Mouse (Mus musculus) E14TG2a.4 (cell line): Measurements from ENCODE around the gene Xpo4.

Experiments
- H3K27me3 ChIP-seq: 2 replicates; pipeline ENCODE4 v1.6.1; 2014; ENCODE audit warnings: low read length, control low read depth; ENCODE audit not compliant: insufficient read depth
- H3K36me3 ChIP-seq: 2 replicates; pipeline ENCODE4 v1.6.1; 2014; ENCODE audit warnings: low read length, control low read depth; ENCODE audit not compliant: insufficient read depth
- H3K4me1 ChIP-seq: replicated peaks from 2 replicates; pipeline ENCODE4 v1.6.1; 2014; ENCODE audit warnings: low read depth, low read length, control low read depth
- H3K4me3 ChIP-seq: replicated peaks from 2 replicates; pipeline ENCODE4 v1.5.1; 2014; ENCODE audit warnings: mild to moderate bottlenecking, low read length
- H3K9me3 ChIP-seq: 2 replicates; pipeline ENCODE4 v1.6.1; 2014; ENCODE audit warnings: low read length, control low read depth
- CTCF ChIP-seq: conservative IDR thresholded peaks from 2 replicates; pipeline ENCODE4 v1.5.1; 2014; ENCODE audit warnings: low read length
- NANOG ChIP-seq: IDR thresholded peaks from 2 replicates; pipeline ENCODE4 v1.6.1; 2014; ENCODE audit warnings: borderline replicate concordance, low read length, mixed read lengths
- POU5F1 ChIP-seq: IDR thresholded peaks from 2 replicates; pipeline ENCODE4 v1.6.1; 2014; ENCODE audit warnings: low read length, borderline replicate concordance

Xpo4 gene

DNA sequence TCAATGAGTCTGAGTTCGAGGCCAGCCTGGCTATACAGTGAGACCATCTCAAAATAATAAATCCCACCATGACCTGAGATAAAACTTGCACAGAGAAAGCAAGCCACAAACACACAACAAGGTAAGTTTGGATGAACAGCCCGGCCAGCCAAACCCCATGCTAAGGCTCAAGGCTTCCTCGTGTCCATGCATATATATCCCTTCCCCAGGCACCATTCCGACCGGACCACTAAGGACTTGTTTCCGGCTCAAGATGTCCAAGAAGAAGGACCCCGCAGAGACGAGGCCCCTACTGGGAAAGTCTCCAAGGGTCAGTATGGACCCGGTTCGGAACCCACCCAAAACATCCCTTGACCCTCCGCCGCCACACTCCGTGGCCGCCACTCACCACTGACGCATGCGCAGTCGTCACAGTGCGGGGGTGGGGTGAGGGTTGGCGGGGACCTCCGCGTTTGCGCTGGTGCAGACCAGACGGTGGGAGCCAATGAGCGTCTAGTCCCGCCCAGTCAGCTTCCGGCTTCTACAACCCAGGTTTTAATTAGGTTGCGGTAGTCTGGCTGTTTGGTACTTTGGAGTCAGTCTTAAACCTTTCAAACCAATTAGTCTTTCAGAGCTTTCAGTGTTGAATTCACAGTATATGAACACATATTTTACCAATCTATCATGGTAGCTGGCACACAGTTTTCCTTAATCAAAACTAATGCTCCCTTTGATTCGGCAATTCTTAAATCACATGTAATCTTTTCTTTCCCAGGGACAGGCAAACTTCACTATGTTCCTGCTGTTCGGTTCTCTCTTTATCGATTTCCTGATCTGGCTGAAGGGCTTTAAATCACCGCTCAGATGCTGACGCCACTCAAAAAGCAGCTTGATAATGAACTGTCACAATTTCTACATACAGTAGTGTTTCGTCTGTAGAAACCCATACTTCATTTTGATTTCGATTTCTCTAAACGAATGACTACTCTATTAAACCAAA, 93.8 kb downstream of the Xpo4 start, which contains the start of gene Eef1akmt1:
Eef1akmt1 (minus strand) TSS at position 458 of the 979 bp plus-strand sequence.
- Histone ChIP-seq H3K4me1 (peaks cover 47% of the 10 kb centered on the region), H3K27me3 (no peaks in the 10 kb centered on the region), H3K4me3 (peak within 1 kb of the TSS; percentile 91), H3K36me3 (peaks cover 14% of the 10 kb centered on the region), H3K9me3 (no peaks in the 10 kb centered on the region)
- TF ChIP-seq POU5F1 (no peak), NANOG (no peak), CTCF (no peak)

DNA sequence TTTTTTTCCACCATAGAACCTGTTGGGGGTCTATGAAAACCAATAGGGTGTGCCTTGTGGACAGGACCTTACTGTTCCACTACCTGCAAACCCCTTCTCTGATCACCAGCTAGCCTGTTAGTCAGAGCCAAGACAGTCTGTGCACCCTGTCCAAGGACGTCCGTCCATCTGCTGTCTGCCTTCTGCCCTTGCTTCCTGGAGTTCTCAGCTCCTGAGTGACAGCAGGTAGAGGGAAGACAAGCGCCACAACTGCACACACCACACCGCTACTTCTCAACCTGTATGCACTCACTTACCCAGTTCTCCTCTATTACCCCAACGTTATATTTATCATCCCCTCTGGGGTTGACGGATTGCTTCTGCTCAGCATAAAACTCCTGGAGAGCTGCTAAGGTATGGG, 99.6 kb downstream of the Xpo4 start:
- peaks cover 37% of the 10 kb centered on the region for H3K4me1 ChIP-seq
- TF ChIP-seq CTCF = no peak
- TF ChIP-seq NANOG = no peak
- TF ChIP-seq POU5F1 = no peak
- H3K4me3 ChIP-seq = no peak overlapping the region
- no peaks in the 10 kb centered on the region for H3K9me3 ChIP-seq
- H3K27me3 ChIP-seq = no peaks in the 10 kb centered on the region
- H3K36me3 ChIP-seq = peaks cover 41% of the 10 kb centered on the region

DNA sequence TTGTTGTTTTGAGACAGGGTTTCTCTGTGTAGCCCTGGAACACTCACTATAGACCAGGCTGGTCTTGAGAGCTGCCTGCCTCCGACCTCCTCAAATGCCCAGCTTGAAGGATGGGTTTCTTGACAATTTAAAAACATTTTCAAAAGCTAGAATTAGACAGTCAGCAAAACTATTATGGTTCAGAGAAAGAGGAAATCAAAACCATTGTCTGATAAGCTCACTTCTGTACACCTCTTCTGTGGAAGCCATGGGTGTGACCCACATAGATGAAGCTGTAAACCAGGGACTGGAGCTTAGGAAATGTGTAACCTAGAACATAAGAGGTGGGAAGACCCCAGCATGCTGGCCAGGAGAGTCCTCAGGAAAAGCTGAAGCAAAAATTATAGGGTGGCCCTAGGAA, 108.3 kb downstream of the Xpo4 start:
- Histone ChIP-seq H3K4me1 (peaks cover 20% of the 10 kb centered on the region), H3K27me3 (no peaks in the 10 kb centered on the region; the same call in 1 of the 2 replicates), H3K9me3 (no peaks in the 10 kb centered on the region), H3K36me3 (peaks cover 10% of the 10 kb centered on the region; the same call in 1 of the 2 replicates), H3K4me3 (no peak overlapping the region)
- TF ChIP-seq POU5F1 = no peak
- no peak for TF ChIP-seq NANOG
- TF ChIP-seq CTCF = no peak

DNA sequence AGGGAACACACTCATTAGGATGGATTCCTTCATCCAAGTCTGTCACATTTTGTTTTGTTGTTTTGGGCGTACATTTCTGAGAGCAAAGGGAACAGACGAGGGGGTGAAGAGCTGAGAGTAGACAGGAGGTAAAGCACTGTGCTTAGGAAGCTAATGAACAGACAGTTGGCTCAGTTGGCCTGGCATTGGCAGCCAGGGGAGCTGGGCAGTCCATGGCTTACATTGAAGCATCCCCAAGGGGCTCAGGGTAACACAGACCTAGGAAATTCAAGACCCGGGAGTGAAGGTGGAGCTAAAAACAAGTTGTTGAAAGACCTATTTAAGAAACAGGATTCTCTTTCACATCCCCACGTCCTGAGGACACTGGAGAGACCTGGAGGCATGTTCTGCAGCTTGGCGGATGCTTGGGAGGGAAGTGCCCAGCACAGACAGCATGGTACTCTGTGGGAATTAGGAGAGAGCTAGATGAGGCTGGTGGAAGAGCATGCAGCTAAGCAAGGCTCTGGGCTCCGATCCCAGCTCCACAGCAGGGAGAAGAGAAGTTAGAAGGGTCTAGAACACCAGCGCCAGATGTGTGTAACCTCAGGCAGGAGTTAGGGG, 109.7 kb downstream of the Xpo4 start:
- TF ChIP-seq POU5F1 (no peak), CTCF (no peak)
- no peaks in the 10 kb centered on the region for H3K9me3 ChIP-seq
- peaks cover 20% of the 10 kb centered on the region for H3K4me1 ChIP-seq
- H3K27me3 ChIP-seq = no peaks in the 10 kb centered on the region; the same call in 1 of the 2 replicates
- no peak overlapping the region for H3K4me3 ChIP-seq
- 0 out of 2 replicates have a peak, but pooled peaks cover 9% of the 10 kb centered on the region for H3K36me3 ChIP-seq

DNA sequence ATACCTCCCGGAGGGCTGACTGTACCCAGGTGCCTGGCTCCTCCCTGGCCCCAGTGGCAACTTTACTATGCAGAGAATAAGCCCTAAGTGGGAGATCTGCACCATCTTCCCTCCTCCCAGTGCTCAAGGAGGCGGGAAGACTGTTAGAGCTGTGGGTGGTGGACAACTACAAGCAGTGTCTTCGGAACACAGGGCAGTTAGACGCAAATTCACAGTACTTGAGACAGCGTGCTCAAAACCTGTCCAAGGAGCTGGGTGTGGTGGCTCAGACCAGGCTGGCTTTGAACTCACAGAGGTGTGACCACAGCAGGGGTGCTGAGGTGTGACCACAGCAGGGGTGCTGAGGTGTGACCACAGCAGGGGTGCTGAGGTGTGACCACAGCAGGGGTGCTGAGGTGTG, 110.8 kb downstream of the Xpo4 start:
- TF ChIP-seq POU5F1 = no peak
- TF ChIP-seq NANOG = no peak
- TF ChIP-seq CTCF = no peak

DNA sequence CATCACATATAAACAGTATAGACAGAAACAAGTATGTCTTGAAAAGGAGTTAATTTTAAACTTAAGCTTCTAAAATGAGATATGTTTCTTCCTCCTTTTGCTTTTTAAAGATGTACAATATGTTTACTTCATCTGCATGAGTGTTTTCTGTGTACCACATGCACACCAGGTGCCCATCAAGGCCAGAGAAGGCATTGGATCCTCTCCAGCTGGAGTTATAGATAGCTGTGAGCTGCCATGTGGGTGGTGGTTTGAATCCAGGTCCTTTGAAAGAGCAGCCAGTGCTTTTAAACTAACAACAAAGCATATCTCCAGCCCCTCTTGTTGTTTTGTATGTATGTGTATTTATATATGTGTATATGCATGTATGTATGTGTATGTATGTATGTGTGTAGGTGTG, 112.3 kb downstream of the Xpo4 start:
- H3K27me3 ChIP-seq = no peaks in the 10 kb centered on the region; the same call in 1 of the 2 replicates
- peaks cover 24% of the 10 kb centered on the region for H3K36me3 ChIP-seq
- H3K4me3 ChIP-seq = no peak overlapping the region
- no peaks in the 10 kb centered on the region for H3K9me3 ChIP-seq
- peaks cover 27% of the 10 kb centered on the region for H3K4me1 ChIP-seq
- TF ChIP-seq POU5F1 (no peak), CTCF (no peak), NANOG (no peak)

More for the DNA sequence above, 110.8 kb downstream of the Xpo4 start:
- Histone ChIP-seq H3K4me1 (peaks cover 18% of the 10 kb centered on the region), H3K9me3 (no peaks in the 10 kb centered on the region), H3K4me3 (no peak overlapping the region), H3K36me3 (peaks cover 15% of the 10 kb centered on the region), H3K27me3 (no peaks in the 10 kb centered on the region; the same call in 1 of the 2 replicates)

DNA sequence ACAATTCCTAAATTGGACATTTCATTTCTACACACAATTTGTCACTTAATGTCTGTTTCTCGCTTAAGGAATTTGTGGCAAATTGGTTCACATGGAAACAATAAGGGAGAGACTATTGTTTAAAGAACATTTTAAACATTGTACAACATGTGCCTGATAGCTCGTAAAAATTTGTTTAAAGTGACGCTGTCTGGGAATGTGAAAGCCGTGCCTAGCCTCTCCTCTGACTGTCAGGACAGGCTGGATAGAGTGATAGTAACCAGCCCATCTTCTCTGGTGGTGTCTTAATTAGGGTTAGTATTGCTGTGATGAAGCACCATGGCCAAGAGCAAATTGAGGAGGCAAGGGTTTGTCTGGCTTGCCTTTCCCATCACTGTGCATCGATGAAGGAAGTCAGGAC, 118.2 kb downstream of the Xpo4 start:
- Histone ChIP-seq H3K27me3 (peaks cover 26% of the 10 kb centered on the region), H3K4me1 (peaks cover 52% of the 10 kb centered on the region), H3K9me3 (no peaks in the 10 kb centered on the region), H3K4me3 (no peak overlapping the region), H3K36me3 (peaks cover 21% of the 10 kb centered on the region)
- TF ChIP-seq POU5F1 (no peak), NANOG (no peak), CTCF (no peak)

DNA sequence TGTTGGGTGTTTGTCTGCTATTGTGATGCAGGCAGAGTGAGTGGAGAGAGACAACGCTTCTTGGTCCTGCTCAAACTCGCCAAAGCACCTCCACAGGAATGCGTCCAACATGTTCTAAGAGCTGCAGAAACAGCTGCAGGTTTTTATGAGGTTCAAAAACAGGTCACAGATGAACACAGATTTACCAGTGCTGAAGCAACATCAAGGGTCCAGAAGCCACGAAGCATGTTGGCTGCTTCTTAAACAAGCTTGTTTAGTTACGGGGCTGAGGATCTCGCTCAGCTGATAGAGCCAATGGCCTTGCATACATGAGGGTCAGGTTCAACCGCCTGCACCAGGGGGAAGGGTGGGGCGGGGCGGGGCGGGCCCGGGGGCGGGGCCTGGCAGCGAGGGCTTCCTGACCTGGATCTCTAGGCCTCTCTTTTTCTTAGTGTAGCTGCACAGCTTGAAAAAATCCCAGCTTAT, 118.6 kb downstream of the Xpo4 start:
- Histone ChIP-seq H3K36me3 (peaks cover 21% of the 10 kb centered on the region), H3K9me3 (no peaks in the 10 kb centered on the region), H3K4me3 (0 out of 2 replicates have a peak overlapping the region, but pooled peaks have one; percentile 3), H3K4me1 (peaks cover 56% of the 10 kb centered on the region), H3K27me3 (peaks cover 31% of the 10 kb centered on the region)
- no peak for TF ChIP-seq CTCF
- no peak for TF ChIP-seq POU5F1
- no peak for TF ChIP-seq NANOG
